Mouse (Mus musculus) left cerebral cortex, postnatal 25 days (tissue): ENCODE results near the gene Rhobtb1. TPM values are rescaled to one million over a fixed set of nuclear protein-coding genes. Genes with fewer than 3 reads are reported as not detected.
A peak's percentile ranks its signal among the peaks of the same experiment; 100 is the strongest.

Experiments used
- DNase-seq, 2 experiments: peaks; one replicate each; pipeline ENCODE4 v3.0.0; 2022; ENCODE audit warnings: low spot score in 2 of 2, mixed read lengths in 1 of 2
- intact Hi-C: fragments of 180-260 bp; cut with DNase I; formaldehyde crosslinking; loops from one replicate; pipeline ENCODE4 v1.15.1; 2025
- total RNA-seq, 2 experiments: library from RNA; stranded (reverse); gene quantifications; 2 replicates each; pipeline ENCODE4 v1.2.3; 2021

Gene Rhobtb1
- total RNA-seq, 2 experiments from 2014 or later: 6.3 to 6.7 TPM

- DNase-seq: no peak
- intact Hi-C loops: no loop called here
These were observed 10.3 kb downstream of the Rhobtb1 start for GRCm38 (mm10) chr10:69161503-69161902.

- peak in 1 of 2 experiments; percentile 33 for DNase-seq
- intact Hi-C loops: no loop called here
These were observed 11.3 kb downstream of the Rhobtb1 start for GRCm38 (mm10) chr10:69162577-69162976.

DNA sequence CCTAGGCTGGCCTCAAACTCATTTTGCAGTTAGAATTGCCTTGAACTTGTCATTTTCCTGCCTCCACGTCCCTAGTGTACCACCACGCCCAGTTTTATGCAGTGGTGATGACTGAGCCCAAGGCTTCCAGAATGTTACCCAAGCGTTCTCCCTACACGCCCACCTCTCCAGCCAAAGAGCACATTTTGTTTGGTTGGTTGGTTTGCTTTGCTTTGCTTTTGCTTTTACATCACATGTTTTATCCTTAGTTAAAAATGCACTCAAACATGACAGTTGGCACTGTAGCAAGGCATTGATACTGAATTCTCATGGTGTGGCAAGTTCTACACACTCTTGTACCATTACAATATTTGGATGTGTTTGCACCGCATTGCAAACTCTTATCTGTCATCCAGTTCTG, 12.0 kb downstream of the Rhobtb1 start:
- DNase-seq: no peak
- intact Hi-C loops: no loop called here

- intact Hi-C loops: loop anchor here (5.0 kb wide), 1 partner anchor 263 kb away; no protein-coding TSS in a partner anchor
- DNase-seq: peak; percentile 24 to 47
These were observed 13.9 kb downstream of the Rhobtb1 start for GRCm38 (mm10) chr10:69165125-69165524.

DNA sequence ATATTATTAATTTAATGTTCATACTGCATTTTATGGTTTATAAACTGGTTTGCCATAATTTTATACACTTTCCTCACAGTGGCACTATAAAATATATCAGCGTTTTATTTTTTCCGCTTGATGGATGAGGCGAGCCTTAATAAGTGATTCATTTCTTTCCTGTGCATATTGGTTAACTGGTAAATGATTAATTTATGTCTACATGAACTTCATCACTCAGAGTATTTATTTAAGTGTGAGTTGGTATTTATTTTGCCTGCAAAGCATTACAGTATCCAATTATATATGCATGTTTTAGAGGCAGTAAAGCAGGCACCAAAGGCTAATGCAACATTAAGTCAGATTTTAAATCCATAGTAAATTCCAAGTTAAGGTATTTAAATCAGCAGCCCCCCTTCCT, 14.6 kb downstream of the Rhobtb1 start:
- intact Hi-C loops: loop anchor here (5.0 kb wide), 1 partner anchor 264 kb away; no protein-coding TSS in a partner anchor

GRCm38 (mm10) chr10:69166514-69166913, 15.3 kb downstream of the Rhobtb1 start:
- intact Hi-C loops: loop anchor here (5.0 kb wide), 1 partner anchor 264 kb away; no protein-coding TSS in a partner anchor
- DNase-seq: peak in 1 of 2 experiments; percentile 65

More for the DNA sequence above, 14.6 kb downstream of the Rhobtb1 start:
- DNase-seq: no peak

DNA sequence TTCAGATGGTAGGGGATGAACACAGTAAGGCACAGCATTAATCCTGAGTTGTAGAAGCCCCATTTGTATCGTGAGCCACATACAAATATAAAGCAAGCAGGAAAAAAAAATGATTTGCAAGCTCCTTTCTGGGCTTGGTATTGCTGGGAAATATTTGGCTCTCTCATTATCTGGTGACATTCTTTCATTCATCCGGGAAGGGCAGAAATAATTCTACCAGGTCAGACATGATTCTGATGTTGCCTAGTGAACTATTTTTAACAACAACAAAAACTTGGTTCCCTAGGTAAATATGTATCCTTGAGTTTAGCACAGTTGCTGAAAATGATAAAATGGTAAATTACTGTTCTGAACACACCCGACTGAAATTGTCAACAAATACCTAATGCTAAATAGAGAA, 21.2 kb downstream of the Rhobtb1 start:
- no peak for DNase-seq
- intact Hi-C loops: no loop called here

DNA sequence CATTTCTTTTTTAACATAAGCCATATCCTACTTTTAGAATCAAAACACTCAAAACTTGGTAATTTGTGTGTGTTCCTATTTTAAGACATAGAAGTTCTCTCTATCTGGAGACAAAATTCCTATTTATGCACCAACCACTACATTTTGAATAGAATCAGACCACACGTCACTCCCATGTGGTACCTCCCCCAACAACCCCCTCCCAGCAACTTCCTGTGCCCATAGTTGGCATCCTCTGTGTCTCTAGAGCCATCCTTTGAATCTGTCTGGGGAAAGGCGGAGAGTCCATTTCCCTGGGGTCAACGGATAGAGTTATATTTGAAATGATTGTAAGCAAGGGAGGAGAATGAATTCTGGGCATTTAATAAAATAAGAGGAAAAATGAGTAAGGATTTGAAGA, 24.9 kb downstream of the Rhobtb1 start:
- intact Hi-C loops: no loop called here
- DNase-seq: peak in 1 of 2 experiments; percentile 32

DNA sequence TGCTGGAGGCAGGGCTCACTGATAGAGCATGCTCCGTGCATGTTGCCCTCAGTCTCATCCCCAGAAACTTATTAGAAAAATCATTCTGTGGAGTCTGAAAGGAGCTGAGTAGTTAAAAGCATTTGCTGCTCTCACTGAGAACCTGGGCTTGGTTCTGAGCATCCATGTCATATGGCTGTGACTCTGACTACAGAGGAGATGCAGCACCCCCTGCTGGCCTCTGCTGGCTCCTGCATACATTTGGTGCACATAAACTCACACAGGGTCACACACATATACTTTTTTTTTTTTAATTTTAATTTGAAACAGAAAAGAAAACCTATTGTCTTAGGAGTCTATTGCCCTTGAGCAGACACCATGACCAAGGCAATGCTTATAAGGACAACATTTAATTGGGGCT, 28.1 kb downstream of the Rhobtb1 start:
- intact Hi-C loops: no loop called here
- no peak for DNase-seq

- DNase-seq: no peak
- intact Hi-C loops: no loop called here
These were observed 29.8 kb downstream of the Rhobtb1 start for GRCm38 (mm10) chr10:69180997-69181396.

GRCm38 (mm10) chr10:69184903-69185302, 33.7 kb downstream of the Rhobtb1 start:
- intact Hi-C loops: no loop called here
- DNase-seq: no peak

DNA sequence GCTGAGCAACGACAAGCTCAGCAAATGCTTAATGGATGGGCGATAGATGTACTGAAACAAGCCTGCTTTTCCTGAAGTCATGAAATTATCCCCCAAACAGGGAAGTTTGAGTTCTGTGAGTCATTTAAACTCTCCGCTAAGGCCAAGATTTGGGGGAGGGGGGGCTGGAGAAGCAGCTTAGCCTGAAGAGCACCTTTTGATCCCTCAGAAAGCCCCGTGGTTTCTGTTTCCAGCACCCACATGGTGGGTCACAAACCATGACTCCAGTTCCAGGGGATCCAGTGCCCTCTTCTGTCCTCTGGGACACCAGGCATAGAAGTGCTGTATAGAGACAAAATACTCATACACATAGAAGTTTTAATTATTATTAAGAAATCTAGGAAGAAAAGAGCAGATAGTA, 34.2 kb downstream of the Rhobtb1 start:
- intact Hi-C loops: no loop called here
- no peak for DNase-seq

DNA sequence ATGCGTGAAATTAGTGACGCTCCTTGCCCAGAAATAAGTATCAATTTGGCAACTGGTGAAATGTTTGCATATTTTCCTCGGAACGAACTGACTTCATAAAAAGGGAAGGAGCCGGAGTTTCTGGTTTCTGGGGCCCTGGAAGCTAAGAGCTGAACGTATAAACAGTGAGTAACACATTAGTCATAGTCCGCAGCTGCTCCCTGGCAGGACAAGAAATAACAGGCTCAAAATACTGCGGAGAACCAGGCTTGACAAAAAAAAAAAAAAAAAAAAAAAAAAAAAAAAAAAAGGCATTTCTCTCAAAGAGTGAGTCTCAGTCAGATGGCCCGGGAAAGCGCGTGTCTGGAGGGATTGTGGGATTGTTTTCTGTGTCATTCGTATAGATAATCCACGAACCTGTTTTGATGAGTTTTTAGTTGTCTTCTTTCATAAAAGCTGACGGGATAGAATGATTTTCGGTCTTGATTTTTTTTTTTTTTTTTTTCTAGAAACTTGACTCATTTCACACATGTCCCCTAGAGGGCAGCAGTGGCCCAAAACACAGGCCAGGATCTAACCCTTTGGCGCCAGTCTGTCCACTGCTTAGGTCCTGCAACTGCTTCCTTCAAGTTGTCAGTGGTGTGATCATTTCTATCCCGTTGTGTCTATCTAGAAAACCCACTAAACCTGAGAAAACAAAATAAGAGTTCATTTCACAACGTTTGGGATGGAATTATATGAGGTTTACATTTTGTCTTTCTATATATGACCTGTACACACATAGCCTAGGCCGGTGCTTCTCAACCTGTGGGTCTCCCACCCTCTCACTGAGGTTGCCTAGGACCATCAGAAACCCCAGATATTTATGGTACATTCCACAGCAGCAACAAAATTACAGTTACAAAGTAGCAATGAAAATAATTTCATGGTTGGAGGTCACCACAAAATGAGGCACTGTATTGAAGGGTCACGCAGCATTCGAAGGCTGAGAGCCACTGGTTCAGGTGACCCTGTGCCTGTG, 35.0 kb downstream of the Rhobtb1 start:
- intact Hi-C loops: loop anchor here (1.0 to 2.0 kb wide), 2 partner anchors 27 to 121 kb away; partner anchors contain the start of gene A930033H14Rik
- peak; percentile 55 to 90 for DNase-seq

DNA sequence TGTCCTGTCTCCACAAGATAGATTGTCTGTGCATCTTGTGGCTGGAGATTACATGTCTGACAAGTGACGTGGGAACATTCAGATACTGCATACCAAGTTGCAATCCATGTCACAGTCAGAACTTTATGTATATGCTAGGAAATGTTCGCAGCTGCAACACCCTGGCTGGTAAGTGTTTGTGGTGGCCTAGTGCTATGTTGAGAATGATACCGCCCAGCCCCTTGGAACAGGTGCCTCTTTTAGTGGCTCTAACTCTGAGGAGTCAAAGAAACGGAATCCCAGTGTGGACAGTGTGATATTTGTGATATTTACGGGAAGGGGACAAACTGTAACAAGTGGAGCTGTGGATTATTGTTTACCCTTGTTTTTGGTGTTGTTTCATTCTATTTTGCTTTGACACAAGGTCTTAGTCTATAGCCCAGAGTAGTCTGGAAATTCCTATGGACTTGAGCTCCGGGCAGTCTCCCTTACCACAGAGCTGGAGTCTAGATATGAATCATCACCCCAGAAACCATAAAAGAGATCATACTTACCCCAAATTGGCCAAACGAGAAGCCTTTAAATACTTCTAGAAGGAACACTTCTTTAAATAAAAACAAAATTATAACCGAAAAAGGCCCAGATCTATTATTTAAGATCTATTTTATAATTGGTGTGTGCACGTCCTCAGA, 36.7 kb downstream of the Rhobtb1 start:
- intact Hi-C loops: loop anchor here (2.0 kb wide), 1 partner anchor 25 kb away; the partner anchor contains the start of gene A930033H14Rik
- DNase-seq: no peak

- intact Hi-C loops: no loop called here
These were observed 39.4 kb downstream of the Rhobtb1 start for GRCm38 (mm10) chr10:69190434-69191160.

GRCm38 (mm10) chr10:69192266-69192665, 41.0 kb downstream of the Rhobtb1 start:
- intact Hi-C loops: no loop called here
- no peak for DNase-seq

More at GRCm38 (mm10) chr10:69190434-69191160, 39.4 kb downstream of the Rhobtb1 start:
- no peak for DNase-seq

DNA sequence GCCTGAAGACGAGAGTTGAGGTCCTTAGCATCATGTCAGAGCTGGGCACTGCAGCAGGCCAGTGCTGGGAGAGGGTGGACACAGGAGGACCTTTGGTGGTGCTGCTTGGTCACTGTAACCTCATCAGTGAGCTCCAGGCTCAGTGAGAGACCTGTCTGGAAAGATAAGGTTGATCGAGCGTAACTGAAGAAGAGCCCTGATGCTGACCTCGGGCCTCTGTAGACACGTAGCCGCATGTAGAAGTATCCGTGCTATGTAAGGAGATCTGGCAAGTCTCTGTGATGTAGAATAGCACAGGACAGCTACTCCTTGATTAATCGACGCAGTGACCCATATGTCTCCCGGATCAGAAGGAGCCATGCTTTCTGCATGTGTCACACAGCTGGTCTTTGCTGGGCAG, 42.5 kb downstream of the Rhobtb1 start:
- intact Hi-C loops: no loop called here
- DNase-seq: no peak

DNA sequence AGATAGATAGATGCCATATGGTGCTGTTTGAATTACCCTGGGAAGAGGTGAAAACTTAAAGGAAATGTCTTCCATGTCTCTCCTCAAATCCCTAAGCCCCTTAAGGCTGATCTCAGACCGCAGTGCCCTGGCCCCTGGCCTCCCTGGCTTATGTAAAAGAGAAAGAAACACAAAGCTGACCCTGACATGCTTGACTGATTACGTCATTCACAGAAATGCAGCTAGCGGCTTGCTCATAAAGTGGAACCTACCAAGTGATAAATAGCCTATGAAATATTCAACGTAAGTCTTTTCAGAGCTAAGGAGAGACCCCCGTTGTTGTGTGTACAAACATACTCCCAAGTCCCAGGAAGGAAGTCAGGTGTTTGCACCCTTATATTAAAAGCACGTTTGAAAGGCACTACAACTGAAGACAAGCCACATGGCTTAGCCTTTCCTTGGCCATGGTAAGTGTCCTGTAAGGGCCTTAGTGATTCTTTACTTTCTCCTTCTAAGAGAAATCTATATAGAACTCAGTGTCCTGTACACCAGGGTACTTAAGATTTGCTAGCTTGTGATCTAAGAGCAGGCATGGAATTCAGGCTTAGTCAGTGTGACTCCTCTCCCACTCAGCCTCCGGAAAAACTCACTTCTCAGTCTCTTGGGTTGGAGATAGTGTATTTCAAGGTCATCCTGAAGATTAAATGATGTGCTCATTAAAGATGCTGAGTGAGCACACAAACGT, 53.6 kb downstream of the Rhobtb1 start:
- intact Hi-C loops: no loop called here
- no peak for DNase-seq

- DNase-seq: no peak
- intact Hi-C loops: no loop called here
These were observed 54.8 kb downstream of the Rhobtb1 start for GRCm38 (mm10) chr10:69206081-69206480.
